Mouse (Mus musculus) myocyte (in vitro differentiated cells): ENCODE measurements at regions not wholly inside any gene's neighbourhood (a gene's known extent, or its start where the extent isn't known, plus 50 kb on each side); places are given as distances from the start of the nearest gene placed in this dataset.

Experiments
- MAX ChIP-seq: IDR thresholded peaks from one replicate; pipeline ENCODE4 v1.6.1; 2011; ENCODE audit warnings: low read depth, mild to moderate bottlenecking, control low read depth
- USF1 ChIP-seq: IDR thresholded peaks from one replicate; pipeline ENCODE4 v1.6.1; 2011; ENCODE audit warnings: low read depth, mild to moderate bottlenecking, control low read depth, moderate library complexity

GRCm38 (mm10) chr3:120441127-120441526 is 656.9 kb upstream of the Ptbp2 start:
- no peak for TF ChIP-seq USF1
- no peak for TF ChIP-seq MAX
